Mouse (Mus musculus): Measurements from ENCODE around the gene Rpp21. TPM values are rescaled to one million over a fixed set of nuclear protein-coding genes. Genes with fewer than 3 reads are reported as not detected.

Rpp21 gene
- polyA plus RNA-seq, 1 experiment from 2014 or later: 82.2 TPM

Other genes starting within 250 kb of the Rpp21 start
- gene H2-T24, start 237.5 kb downstream of the Rpp21 start, polyA plus RNA-seq (2014; fragmentation: Nextera tagmentation; extraction: Ambion mirVana): 3.5 and 4.3 TPM in 2 replicates
- 3.1 and 3.4 TPM in 2 replicates for gene H2-T23, start 225.2 kb downstream of the Rpp21 start, polyA plus RNA-seq (2014; fragmentation: Nextera tagmentation; extraction: Ambion mirVana)
- 7.6 and 8.3 TPM in 2 replicates for gene H2-T22, start 215.3 kb downstream of the Rpp21 start, polyA plus RNA-seq (2014; fragmentation: Nextera tagmentation; extraction: Ambion mirVana)
- not detected in 2 replicates for gene Gm6034, start 215.1 kb downstream of the Rpp21 start, polyA plus RNA-seq (2014; fragmentation: Nextera tagmentation; extraction: Ambion mirVana)
- gene Gm11127, start 199.7 kb downstream of the Rpp21 start, polyA plus RNA-seq (2014; fragmentation: Nextera tagmentation; extraction: Ambion mirVana): not detected in 2 replicates
- not detected in 2 replicates for gene Gm19684, start 136.4 kb downstream of the Rpp21 start, polyA plus RNA-seq (2014; fragmentation: Nextera tagmentation; extraction: Ambion mirVana)
- not detected in 2 replicates for gene Gm7030, start 128.6 kb downstream of the Rpp21 start, polyA plus RNA-seq (2014; fragmentation: Nextera tagmentation; extraction: Ambion mirVana)
- gene Gm8909, start 89.5 kb downstream of the Rpp21 start, polyA plus RNA-seq (2014; fragmentation: Nextera tagmentation; extraction: Ambion mirVana): not detected in 2 replicates
- not detected in 2 replicates for gene H2-T3, start 67.8 kb downstream of the Rpp21 start, polyA plus RNA-seq (2014; fragmentation: Nextera tagmentation; extraction: Ambion mirVana)
- 22.0 and 23.0 TPM in 2 replicates for gene Trim39, start 14.2 kb upstream of the Rpp21 start, polyA plus RNA-seq (2014; fragmentation: Nextera tagmentation; extraction: Ambion mirVana)
- 0.33 TPM in 2 replicates for gene H2-M10.2, start 28.4 kb upstream of the Rpp21 start, polyA plus RNA-seq (2014; fragmentation: Nextera tagmentation; extraction: Ambion mirVana)
- gene H2-M10.1, start 68.1 kb upstream of the Rpp21 start, polyA plus RNA-seq (2014; fragmentation: Nextera tagmentation; extraction: Ambion mirVana): not detected in 2 replicates
- not detected in 2 replicates for gene H2-M10.3, start 110.3 kb upstream of the Rpp21 start, polyA plus RNA-seq (2014; fragmentation: Nextera tagmentation; extraction: Ambion mirVana)
- gene H2-M10.4, start 204.3 kb upstream of the Rpp21 start, polyA plus RNA-seq (2014; fragmentation: Nextera tagmentation; extraction: Ambion mirVana): not detected in 2 replicates